Mouse (Mus musculus) heart, postnatal 4 days (tissue): ENCODE results near the gene Sema4f. TPM values are rescaled to one million over a fixed set of nuclear protein-coding genes. Genes with fewer than 3 reads are reported as not detected.

Experiments
- DNase-seq: peaks from one replicate; pipeline ENCODE4 v3.0.0; 2021
- total RNA-seq, 2 experiments: library from RNA; stranded (reverse); gene quantifications; 2 replicates each; pipeline ENCODE4 v1.2.3; 2021

Gene Sema4f
- total RNA-seq, 2 experiments from 2014 or later, result 0.14 TPM; not detected in 1

DNA sequence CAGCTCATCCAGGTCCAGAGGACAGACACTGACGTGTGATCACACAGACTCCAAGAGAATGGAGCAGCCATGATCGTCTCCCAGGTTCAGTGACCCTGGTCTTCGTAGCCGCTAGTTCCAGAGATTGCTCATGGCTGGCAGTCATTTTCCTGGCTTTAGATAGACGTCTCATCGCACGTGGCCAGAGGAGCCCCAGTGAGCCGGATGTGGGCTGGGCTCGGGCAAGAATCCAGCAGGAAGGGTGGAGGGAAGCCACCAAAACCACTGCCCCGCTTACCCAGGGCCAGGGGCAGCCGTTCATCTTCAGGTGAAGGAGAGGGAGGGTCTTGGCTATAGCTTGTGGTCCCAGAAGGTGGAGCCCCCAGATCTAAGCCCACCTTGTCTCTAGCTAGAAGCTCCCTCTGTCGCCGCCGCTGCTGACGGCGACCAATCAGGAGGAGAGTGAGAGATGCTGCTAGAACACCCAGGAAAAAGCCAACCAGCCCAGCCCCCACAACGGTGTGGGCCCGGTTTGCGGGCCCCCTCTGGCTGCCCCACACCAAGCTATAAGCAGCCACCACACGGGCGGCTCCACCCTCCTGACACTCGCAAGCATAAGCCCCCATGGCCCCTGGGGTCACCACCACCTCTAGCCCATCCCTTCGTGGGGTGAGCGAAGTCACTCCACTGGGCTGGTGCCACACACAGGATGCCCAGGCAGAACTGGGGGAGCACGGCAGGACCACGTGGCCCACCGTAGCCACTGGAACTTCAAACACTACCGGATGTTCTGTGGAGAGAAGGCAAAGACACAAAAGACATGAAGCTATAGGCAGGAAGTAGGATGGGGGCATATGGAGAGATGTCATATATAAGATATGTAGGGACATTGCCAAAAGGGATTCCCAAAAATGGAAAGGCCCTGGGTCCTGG is 26.0 kb downstream of the Sema4f start:
- peak; percentile 29 for DNase-seq

DNA sequence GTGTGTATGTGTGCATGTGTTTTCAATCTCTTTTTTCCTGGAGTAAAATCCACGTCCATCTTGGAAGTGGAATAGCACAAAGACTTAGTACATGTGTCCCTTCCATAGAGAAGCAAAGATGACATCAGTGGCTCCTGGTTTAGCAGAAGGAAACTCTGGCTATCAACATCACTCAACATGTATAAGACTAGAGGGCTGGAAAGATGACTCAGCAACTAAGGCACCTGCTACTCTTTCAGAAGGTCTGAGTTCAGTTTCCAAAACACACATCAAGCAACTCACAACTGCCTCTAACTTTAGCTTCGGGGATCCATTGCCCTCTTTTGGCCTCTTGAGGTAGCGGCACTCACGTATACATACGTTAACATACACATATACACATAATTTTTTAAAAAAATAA is 28.3 kb downstream of the Sema4f start:
- DNase-seq, result no peak

DNA sequence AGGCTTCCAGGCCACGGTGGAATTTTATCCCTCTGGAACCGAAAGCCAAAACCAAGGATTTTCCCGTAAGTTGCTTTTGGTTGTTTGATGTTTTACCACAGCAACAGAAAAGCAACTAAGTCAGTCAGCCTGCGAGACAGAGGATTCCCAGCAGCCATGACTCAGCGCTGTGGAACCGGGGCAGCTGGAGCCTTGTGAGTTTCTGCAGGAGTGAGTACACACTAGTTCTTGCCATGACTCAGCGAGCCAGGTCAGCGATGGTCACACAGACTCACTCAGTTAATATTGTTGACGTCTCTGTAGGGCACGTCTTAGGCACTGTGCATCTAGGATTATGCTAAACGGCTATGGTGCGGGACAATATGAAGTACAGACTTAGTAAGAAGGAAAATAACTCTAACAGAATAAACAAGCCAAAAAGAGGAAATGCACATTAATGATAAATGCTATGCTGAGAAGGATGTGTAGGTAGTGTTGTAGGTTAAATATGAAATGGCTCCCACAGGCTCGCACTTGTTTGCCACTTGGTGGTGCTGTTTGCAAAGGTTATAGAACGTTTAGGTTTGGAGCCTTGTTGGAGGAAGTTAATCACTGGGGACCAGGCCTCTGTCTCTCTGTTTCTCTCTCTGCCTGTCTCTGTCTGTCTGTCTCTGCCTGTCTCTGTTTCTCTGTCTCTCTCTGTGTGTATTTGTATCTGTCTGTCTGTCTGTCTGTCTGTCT is 30.3 kb downstream of the Sema4f start:
- no peak for DNase-seq

DNA sequence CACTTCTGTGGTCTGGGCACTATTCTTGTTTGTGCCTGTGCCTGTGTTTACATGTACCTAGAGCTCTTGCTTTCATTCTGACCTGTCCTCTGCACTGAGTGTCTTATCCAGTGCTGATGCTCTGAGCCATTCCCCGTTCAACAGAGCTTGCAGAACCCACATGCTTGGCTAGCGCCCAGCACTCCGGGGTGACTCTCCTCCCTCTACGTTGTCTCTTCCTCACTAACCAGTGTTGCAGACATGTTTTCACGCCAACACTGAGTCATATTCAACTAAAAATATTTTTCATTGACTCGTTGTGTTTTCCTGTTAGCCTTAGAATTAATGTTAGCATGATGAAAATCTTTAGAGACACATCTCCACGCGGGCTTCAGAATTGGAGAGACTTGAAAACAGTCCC is 31.5 kb downstream of the Sema4f start:
- DNase-seq, result no peak

DNA sequence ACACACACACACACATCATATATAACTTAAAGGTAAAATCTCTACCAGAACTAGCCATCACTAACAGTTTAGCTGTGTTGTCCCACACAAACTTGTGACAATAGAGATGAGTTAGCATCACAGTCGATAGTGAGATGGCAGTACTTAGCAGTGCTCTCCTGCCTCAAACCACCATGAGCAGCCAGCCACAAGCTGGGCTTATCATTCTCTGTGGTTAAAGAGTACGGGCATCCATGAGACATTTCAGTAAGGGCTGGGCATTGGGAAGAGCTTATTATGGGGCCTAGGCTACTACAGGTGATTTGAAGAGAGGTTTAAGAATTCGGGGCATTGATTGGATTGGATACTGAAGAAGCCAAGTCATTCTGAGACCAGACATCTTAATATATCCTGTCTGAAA is 32.6 kb downstream of the Sema4f start:
- no peak for DNase-seq

DNA sequence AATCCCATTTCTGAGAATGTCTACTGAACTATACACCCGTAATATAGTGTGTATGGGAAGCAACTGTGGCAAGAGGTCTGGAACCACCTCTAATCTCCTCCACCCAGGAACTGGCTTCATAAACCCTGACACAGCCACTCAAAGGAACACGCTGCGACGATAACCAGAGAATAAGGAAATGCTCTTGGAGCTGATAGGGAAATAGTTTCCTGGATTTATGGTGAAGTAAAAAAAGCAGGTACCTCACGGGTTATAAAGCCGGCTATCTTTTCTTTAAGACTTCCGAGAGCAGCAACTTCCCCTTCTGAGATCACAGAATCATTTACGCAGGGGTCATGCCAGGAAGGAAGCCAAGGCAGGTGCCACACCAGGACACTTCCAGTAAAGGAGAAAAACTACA is 37.0 kb downstream of the Sema4f start:
- no peak for DNase-seq

DNA sequence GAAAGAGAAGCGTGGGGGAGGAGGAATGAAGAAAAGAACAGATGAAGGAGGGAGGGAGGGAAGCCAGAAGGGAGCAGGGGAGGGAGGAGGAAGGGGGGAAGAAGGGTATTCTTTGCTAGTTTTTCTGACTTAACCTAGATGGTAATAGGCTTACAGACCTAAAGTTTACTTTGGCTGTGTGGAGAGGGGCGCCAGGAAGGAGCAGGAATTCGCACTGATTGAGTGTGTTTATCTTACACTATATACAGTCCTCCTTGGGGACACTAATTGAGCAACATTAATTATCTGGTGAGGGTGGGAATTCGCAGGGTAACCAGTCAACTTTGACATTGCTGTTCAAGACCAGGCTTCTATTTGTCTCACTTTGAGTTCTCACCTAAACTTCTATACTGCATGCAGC is 40.8 kb downstream of the Sema4f start:
- no peak for DNase-seq

DNA sequence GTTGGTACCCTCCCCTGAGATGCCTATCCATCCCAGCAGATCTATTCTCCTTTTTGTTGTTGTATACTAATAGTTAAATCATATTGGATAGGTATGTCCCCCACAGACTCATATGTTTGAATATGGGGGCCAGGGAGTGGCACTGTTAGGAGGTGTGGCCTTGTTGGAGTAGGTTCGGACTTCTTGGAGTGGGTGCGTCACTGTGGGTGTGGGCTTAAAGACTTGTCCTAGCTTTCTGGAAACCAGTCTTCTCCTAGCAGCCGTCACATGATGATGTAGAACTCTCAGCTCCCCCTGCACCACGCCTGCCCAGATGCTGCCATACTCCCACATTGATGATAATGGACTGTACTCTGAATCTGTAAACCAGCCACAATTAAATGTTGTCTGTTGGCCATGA is 41.3 kb downstream of the Sema4f start:
- no peak for DNase-seq

DNA sequence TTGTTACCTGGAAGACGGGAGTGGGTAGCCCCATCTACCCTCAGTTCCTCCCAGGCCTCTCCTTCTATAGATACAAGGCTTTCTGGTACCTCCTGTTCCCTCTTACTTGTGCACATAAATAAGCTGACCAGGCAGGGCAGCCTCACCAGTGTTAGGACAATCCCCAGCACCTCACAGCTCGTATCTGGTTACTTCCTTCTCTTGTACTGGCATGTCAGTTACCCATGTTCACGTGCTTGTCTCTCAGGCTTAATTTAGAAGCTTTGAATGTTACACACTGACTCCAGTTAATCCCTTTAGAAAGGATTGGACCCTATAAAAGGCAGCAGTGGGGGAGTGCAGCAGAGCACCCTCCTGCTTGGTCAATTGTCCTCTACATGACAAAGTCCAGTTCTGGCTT is 42.3 kb downstream of the Sema4f start:
- no peak for DNase-seq

DNA sequence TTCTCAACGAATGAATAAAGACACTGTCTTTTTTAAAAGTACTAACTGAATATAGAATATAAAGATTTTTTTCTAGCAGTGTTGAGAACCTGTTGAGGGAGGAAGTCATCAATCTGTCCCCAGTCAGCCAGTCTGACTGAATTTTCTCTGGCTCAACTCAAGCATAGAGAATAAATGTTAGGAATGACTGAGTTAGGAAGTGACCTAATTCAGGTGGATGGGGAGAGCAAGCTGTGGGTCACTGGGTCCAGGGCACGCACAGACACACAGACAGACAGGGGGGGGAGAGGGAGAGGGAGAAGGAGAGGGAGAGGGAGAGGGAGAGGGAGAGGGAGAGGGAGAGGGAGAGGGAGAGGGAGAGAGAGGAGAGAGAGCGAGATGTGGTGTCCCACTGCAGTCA is 46.2 kb downstream of the Sema4f start:
- DNase-seq, result no peak

DNA sequence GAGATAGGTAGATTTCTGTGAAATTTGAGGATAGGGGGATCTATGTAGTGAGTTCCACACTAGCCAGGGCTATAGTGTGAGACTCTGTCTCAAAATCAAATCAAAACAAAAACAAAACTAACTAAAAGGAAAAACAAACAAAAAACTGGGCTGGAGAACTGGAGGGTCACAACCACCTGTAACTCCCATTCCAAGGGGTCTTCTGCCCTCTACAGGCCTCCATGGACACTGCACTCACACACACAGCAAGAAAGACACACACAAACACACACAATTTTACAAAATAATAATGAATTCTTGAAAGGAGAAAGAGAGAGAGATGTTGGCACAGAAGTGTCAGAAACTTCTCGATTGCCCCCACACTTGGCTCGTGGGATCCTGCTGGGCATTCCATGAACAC is 47.0 kb downstream of the Sema4f start:
- DNase-seq, result peak; percentile 50

DNA sequence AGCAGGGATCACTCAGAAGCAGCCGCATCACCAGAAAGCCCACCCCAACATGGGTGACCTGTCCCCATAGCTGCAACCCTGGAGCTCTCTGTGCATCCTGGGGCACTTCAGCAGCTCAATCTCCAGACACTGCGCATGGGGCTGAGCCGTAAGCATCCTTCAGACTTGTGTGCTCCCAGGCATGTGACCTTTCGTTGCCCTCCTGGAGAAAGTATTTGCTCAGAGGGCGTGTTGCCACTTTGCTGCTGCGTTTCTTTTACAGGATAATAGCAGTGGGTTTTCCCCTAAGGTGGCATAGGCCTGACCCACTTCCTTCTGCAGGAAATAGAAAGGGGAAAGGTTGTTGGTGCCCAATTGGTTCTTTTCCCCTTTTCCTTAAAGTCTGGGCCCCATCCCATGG is 48.1 kb downstream of the Sema4f start:
- DNase-seq, result no peak

DNA sequence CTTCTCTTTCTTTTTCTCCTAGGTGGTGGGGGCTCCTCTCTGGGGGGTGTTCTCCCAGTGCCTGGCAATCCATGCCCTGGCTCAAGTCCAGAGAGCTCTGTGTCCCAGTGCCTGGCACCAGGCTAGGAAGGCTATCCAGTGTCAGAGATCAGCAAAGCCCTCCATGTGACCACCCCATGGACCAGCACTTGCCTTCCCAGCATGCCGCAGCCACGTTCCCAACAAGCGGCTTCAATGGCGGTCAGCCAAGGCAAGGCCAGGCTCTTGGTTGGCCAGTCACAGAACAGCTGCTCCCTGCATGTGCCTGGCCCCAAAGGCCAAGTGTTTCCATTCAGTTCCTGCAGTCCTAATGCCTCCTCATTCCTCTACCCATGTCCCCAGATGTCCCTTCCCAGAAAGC is 53.2 kb downstream of the Sema4f start:
- DNase-seq, result peak; percentile 29

DNA sequence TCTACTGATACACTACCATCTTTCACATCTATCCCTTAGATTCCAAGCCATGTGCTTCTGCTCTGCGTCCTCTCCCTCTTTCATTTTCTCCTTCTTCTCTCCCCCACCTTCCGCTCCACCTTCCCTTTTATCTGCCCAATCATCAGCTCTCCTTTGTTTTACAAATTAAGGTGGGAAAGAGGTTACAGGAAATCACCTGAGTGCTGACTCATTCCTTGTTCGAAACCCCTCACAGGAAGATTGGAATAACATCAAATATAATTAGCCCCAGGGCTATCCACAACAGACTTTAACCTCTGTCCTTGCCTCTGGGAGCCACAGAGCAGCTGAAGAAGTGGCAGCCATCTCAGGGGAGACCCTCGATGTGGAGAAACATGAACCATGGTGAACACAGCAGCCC is 53.7 kb downstream of the Sema4f start:
- DNase-seq, result no peak

DNA sequence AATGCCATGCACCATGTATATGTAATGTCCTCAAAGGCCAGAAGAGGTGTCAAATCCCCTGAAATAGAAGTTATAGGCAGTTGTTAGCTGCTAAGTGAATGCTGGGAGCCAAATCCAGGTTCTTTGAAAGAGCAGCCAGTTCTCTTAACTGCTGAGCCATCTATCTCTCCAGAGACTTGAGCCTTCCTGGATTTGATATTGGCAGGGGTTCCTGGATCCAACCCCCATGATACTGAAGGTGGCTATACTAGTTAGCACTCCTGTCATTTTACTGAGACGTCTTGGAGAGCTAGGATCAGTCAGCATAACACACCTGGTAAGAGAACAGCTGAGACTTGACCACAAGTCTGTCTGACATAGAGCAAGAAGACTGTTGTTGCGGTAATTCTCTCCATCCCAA is 54.1 kb downstream of the Sema4f start:
- DNase-seq, result no peak

DNA sequence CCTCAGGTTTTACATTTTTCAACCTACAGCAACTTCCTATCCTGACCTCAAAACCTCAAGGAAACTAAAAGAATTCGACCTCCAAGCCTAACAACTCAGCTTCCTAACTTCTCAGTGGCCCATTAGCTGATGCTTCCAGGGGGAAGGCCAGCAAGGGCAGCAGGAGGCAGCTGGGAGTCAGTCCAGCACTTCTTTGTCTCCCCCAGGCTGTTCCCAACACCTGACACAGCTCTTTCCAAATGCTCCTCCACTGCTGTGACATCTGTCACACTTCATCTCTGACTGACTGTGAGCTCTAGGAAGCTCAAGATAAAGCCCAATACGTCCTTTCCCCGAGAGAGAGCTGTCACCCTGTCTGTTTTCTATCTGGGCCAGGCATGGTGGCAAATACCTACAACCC is 55.0 kb downstream of the Sema4f start:
- DNase-seq, result no peak

DNA sequence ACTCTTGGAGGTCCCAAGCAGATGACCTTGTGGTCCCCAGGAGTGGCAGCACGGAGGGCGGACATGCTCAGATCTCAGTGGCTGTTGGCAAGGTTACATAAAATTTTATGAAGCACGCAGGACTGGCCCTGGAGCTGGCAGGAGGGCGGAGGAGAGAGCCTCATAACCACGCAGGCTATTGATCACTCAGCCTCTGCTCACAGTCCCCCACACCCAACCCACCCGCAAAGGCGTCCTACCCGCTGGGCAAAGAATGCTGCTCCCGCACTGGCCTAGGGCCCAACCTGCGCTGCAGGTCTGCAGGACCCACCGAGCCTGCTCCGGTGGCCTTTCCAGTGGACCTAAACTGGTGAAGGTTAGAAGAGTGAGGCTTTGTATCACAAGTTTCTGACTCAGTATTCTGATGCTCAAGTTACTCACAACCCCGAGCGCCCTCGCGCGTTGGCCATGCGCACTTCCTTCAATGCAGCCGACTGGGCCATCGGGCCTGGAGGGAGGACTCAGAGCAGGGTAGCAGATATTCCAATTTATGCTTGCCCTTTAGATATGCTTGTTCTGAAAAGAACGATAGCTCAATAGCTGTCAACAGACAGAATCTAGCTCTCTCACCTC is 58.0 kb downstream of the Sema4f start:
- peak; percentile 79 for DNase-seq

DNA sequence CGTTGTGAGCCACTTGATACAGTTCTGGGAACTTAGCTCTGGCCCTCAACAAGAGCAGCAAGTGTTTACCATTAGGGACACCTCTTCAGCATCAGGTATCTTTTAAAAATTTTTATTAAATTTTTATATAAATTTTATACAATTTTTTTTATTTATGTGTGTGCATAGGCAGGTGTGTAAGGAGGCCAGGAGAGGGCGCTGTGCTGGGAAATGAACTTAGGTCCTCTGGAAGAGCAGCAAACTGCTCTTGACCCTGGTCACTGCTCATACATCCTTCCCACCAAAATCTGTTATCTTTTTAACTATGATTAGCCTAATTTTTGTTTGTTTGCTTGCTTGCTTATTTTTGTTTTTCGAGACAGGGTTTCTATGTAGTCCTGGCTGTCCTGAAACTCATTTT is 58.8 kb downstream of the Sema4f start:
- peak; percentile 44 for DNase-seq

DNA sequence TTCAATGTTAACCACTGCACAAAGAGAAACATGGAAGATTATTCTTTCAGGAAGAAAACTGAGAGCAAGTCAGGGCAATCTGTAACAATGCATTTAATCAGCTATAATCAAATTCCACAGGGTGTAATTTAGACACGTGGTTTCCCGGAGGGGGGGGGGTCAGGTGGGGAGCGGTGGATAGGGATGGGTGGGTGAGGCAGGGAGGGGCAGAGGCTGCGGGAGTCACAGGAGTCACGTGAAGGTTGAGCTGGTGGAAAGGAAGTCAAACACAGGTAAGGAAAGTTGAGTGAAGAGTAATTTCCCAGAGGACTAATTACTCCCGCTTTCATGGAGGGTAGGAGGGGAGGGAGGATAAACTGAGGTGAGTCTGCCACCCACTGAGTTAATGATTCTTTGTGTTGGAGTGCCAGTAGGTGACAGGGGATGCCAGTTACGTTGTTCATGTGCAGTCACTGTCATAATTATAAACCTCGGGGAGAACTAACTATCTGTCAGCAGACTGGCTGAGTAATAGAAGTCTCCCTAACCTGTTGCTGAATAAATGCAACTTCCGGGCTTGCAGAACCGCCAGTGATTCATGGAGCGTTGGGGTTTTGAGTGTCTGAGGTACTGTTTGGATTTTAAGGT is 60.0 kb downstream of the Sema4f start:
- DNase-seq, result no peak

DNA sequence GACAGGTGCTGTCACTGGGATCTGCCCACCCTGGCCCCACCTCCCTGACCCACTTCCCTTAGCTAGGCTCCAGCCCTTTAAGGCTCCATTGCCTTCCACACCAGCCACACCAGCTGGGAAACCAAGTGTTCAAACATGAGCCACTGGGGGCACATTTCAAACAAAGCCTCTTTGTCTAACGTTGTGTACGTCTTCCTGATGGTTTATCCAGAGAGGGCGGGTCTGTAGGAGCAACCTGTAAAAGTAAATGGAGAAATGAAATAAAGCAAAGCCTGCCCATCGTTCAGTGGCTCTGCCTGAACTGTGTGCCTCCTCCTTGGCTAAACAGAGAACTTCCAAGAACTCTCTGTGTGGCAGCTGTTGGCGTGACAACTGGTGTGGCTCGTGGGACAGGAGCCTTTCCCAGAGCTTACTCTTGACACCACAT is 64.0 kb downstream of the Sema4f start:
- DNase-seq, result no peak

DNA sequence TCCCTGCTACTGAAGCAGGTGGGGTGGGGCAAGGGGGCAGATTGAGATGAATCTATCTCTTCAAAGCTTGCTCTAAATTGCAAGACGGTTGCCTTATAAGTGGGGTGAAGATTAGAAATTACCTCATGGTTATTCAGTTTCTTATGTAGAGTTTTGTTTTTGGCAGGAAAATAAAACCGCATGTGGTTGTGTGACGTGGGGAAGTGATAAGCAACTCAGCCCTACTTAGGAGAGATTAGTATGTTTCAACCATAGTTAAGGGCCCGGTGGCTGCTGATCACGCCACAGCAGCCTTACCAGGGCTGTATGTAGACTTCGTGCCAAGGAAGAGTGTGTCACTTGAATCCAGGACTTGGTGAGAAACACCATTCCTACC is 67.2 kb downstream of the Sema4f start:
- no peak for DNase-seq

DNA sequence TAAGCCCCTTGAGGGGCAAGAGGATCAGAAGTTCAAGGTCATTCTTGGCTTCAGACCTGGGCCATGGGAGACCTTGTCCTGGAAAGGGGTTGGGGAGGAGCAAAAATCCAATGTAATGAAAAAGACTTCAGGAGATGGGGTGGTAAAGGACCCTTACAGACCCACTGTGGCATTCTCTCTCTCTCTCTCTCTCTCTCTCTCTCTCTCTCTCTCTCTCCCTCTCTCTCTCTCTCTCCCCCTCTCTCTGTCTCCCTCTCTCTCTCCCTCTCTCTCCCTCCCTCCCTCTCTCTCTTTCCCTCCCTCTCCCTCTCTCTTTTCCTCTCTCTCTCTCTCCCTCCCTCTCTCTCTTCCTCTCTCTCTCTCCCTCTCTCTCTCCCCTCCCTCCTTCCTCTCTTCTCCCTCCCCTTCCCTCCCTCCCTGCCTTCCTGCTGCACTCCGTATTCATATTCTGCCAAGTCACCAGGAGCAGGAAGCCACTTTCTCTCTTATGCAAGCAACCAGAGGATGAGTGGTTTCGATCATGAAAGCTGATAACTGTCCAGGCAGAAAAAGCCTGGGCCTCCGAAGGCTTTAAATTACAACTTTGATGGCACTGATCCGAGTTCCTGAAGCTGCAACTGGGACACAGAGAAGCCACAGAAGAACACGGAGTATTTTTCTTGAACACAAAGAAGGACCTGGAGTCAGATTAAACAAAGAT is 67.8 kb downstream of the Sema4f start:
- no peak for DNase-seq
